Mouse (Mus musculus) bone marrow macrophage, adult 2 months (primary cell): ENCODE data around the gene Ddx49. TPM values are rescaled to one million over a fixed set of nuclear protein-coding genes. Genes with fewer than 3 reads are reported as not detected.

Source experiments
- H3K27ac ChIP-seq: 2 replicates; pipeline ENCODE4 v1.5.1; 2012; ENCODE audit warnings: low read depth, low read length; ENCODE audit not compliant: insufficient read depth
- H3K4me1 ChIP-seq: 2 replicates; pipeline ENCODE4 v1.6.1; 2012; ENCODE audit warnings: low read length; ENCODE audit not compliant: control insufficient read depth, insufficient read depth
- H3K4me3 ChIP-seq: 2 replicates; pipeline ENCODE4 v1.5.1; 2012; ENCODE audit warnings: mild to moderate bottlenecking, low read length, moderate library complexity; ENCODE audit not compliant: insufficient read depth
- CTCF ChIP-seq: IDR thresholded peaks from 2 replicates; pipeline ENCODE4 v1.5.1; 2012; ENCODE audit warnings: low read depth, mild to moderate bottlenecking, low read length, moderate library complexity
- POLR2A ChIP-seq: IDR thresholded peaks from 2 replicates; pipeline ENCODE4 v1.6.1; 2012; ENCODE audit warnings: mild to moderate bottlenecking, low read depth, low read length, borderline replicate concordance
- polyA plus RNA-seq: library from polyadenylated mRNA; stranded (reverse); fragments of >200 nt; gene quantifications from 2 replicates; pipeline ENCODE4 v1.2.4, GENCODE M21; 2012; ENCODE audit not compliant: missing spikeins, insufficient read depth, insufficient read length

Gene Ddx49
- polyA plus RNA-seq, 1 experiment: 24.3 TPM

GRCm38 (mm10) chr8:70338931-70339330 is 36.6 kb upstream of the Ddx49 start:
- H3K4me3 ChIP-seq: no peak overlapping the region
- H3K4me1 ChIP-seq: peaks cover 16% of the 10 kb centered on the region
- no peak overlapping the region for H3K27ac ChIP-seq
- TF ChIP-seq CTCF: no peak
- TF ChIP-seq POLR2A: no peak

- no peak overlapping the region for H3K27ac ChIP-seq
- no peaks in the 10 kb centered on the region for H3K4me1 ChIP-seq
- no peak for TF ChIP-seq CTCF
- TF ChIP-seq POLR2A: no peak
Observed at GRCm38 (mm10) chr8:70332878-70333202, 30.6 kb upstream of the Ddx49 start.

GRCm38 (mm10) chr8:70332070-70332877 is 30.0 kb upstream of the Ddx49 start:
- no peaks in the 10 kb centered on the region for H3K4me1 ChIP-seq
- TF ChIP-seq CTCF (no peak), POLR2A (no peak)
- H3K27ac ChIP-seq: no peak overlapping the region
- H3K4me3 ChIP-seq: no peak overlapping the region

More at GRCm38 (mm10) chr8:70332878-70333202, 30.6 kb upstream of the Ddx49 start:
- no peak overlapping the region for H3K4me3 ChIP-seq

GRCm38 (mm10) chr8:70331526-70331925 is 29.2 kb upstream of the Ddx49 start:
- no peaks in the 10 kb centered on the region for H3K4me1 ChIP-seq
- TF ChIP-seq POLR2A (no peak), CTCF (no peak)
- H3K27ac ChIP-seq: no peak overlapping the region
- no peak overlapping the region for H3K4me3 ChIP-seq

- no peak for TF ChIP-seq POLR2A
- TF ChIP-seq CTCF: no peak
- H3K4me3 ChIP-seq: no peak overlapping the region
- H3K27ac ChIP-seq: no peak overlapping the region
- no peaks in the 10 kb centered on the region for H3K4me1 ChIP-seq
Observed at GRCm38 (mm10) chr8:70330741-70331364, 28.6 kb upstream of the Ddx49 start.

GRCm38 (mm10) chr8:70329835-70330740 is 27.8 kb upstream of the Ddx49 start:
- peaks cover 1% of the 10 kb centered on the region; the same call in 1 of the 2 replicates for H3K4me1 ChIP-seq
- TF ChIP-seq CTCF: no peak
- no peak for TF ChIP-seq POLR2A
- no peak overlapping the region for H3K27ac ChIP-seq
- H3K4me3 ChIP-seq: no peak overlapping the region

GRCm38 (mm10) chr8:70329124-70329834 is 27.0 kb upstream of the Ddx49 start, which contains the start of gene Gdf1:
Gene Gdf1 (plus strand): TSS chr8:70329817.
- no peak within 1 kb of the TSS for H3K27ac ChIP-seq

GRCm38 (mm10) chr8:70327512-70327911 is 25.2 kb upstream of the Ddx49 start:
- Histone ChIP-seq H3K27ac (no peak overlapping the region), H3K4me1 (peaks cover 5% of the 10 kb centered on the region; the same call in 1 of the 2 replicates), H3K4me3 (no peak overlapping the region)
- no peak for TF ChIP-seq CTCF
- TF ChIP-seq POLR2A: no peak

More at GRCm38 (mm10) chr8:70329124-70329834, 27.0 kb upstream of the Ddx49 start, which contains the start of gene Gdf1:
- TF ChIP-seq CTCF: no peak
- no peak for TF ChIP-seq POLR2A
- H3K4me3 ChIP-seq: no peak within 1 kb of the TSS
- H3K4me1 ChIP-seq: peaks cover 5% of the 10 kb centered on the region; the same call in 1 of the 2 replicates

GRCm38 (mm10) chr8:70323716-70324115 is 21.4 kb upstream of the Ddx49 start:
- TF ChIP-seq POLR2A (no peak), CTCF (no peak)
- Histone ChIP-seq H3K27ac (no peak overlapping the region), H3K4me3 (no peak overlapping the region), H3K4me1 (peaks cover 5% of the 10 kb centered on the region; the same call in 1 of the 2 replicates)
